Mouse (Mus musculus) forebrain, embryonic 16.5 days (tissue): Measurements from ENCODE around the gene Rpl39l. TPM values are rescaled to one million over a fixed set of nuclear protein-coding genes. Genes with fewer than 3 reads are reported as not detected.
"Not testable (repeated sequence)": the region's sequence is repeated elsewhere in the genome, so short reads cannot be mapped to it uniquely, and the experiment has no call there.

ENCODE experiments used
- ATAC-seq: fragments of 200-750 bp; cut with Nextera tagmentation; 2 replicates; pipeline ENCODE4 v1.8.0; 2017; ENCODE audit warnings: mild to moderate bottlenecking, moderate library complexity
- H3K27ac ChIP-seq: fragments of 300-500 bp; sonication (generic); 2 replicates; pipeline ENCODE4 v1.5.1; 2014; ENCODE audit warnings: low read length, control low read depth
- H3K27me3 ChIP-seq: fragments of 300-500 bp; sonication (generic); replicated peaks from 2 replicates; pipeline ENCODE4 v1.6.1; 2014; ENCODE audit warnings: low read length; ENCODE audit not compliant: control insufficient read depth, insufficient read depth
- H3K36me3 ChIP-seq: fragments of 300-500 bp; sonication (generic); 2 replicates; pipeline ENCODE4 v1.6.1; 2014; ENCODE audit not compliant: control insufficient read depth, insufficient read depth
- H3K4me1 ChIP-seq: fragments of 300-500 bp; sonication (generic); replicated peaks from 2 replicates; pipeline ENCODE4 v1.6.1; 2014; ENCODE audit warnings: low read length; ENCODE audit not compliant: control insufficient read depth, insufficient read depth
- H3K4me2 ChIP-seq: fragments of 300-500 bp; sonication (generic); 2 replicates; pipeline ENCODE4 v1.6.1; 2014; ENCODE audit warnings: mild to moderate bottlenecking, low read length, control low read depth
- H3K4me3 ChIP-seq: fragments of 300-500 bp; sonication (generic); replicated peaks from 2 replicates; pipeline ENCODE4 v1.5.1; 2014; ENCODE audit warnings: mild to moderate bottlenecking, low read length, control low read depth
- H3K9ac ChIP-seq: fragments of 300-500 bp; sonication (generic); replicated peaks from 2 replicates; pipeline ENCODE4 v1.6.1; 2014; ENCODE audit warnings: low read depth, low read length, control low read depth
- H3K9me3 ChIP-seq: fragments of 300-500 bp; sonication (generic); 2 replicates; pipeline ENCODE4 v1.6.1; 2016; ENCODE audit warnings: low read length; ENCODE audit not compliant: control insufficient read depth
- WGBS: fragments of 180-500 bp; shearing (Covaris S2); extraction: QIAGEN DNeasy Blood & Tissue Kit; methylation state at CpG from one replicate; pipeline ENCODE4 v1.1.7; 2014; 5-methylcytosine and 5-hydroxymethylcytosine counted together
- polyA plus RNA-seq: library from polyadenylated mRNA; unstranded; fragments of >200 nt; fragmentation: Nextera tagmentation; extraction: Ambion mirVana; gene quantifications from 2 replicates; pipeline ENCODE4 v1.2.1, GENCODE M21; 2015

The Rpl39l gene
- polyA plus RNA-seq = not detected in 2 replicates

DNA sequence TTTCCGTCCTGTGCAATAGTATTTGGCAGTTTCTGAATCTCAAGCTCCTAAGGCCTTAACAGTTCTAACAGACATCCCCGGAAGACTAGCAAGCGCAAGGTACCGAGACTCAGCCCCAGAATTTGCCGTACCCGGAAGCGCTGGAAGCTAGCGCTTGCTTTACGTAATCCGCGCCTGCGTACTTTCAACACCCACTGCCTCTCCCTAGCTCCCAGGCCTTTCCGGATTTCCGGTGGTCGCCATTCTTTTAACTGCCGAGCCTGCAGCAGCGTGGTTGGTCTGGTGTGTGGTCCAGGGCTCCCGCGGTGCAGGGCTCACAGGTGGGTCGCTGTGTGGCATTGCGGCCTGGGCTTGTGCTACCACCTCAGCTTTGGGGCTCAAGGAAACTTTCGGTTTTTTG lies at the start of gene Rpl39l:
Gene Rpl39l, plus strand, starts transcription at position 222 of the 400 bp plus-strand sequence.
- H3K27ac ChIP-seq = no peak within 1 kb of the TSS
- 90% methylated on average over 22 of the region's 22 CpGs for WGBS
- no peak for ATAC-seq

DNA sequence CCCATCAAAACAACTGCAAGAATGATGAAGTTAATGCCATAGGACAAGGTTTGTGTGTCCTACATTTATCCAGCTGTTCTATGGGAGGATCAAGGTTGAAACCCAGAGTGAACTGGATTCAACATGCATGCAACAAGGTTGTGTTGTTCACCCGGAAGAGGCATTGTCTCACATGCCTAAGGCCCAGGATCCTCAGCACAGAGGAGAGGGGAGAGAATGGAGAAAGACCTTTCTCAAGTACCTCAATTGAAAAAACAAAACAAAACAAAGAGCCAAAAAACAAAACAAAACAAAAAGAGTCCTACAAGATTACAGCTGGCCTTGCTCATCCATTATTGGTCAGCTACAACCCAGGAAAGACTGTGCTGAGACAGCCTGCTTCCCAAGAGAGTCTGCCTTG lies 42.4 kb upstream of the Rpl39l start:
- Histone ChIP-seq H3K36me3 (no peaks in the 10 kb centered on the region), H3K27me3 (no peaks in the 10 kb centered on the region), H3K4me1 (no peaks in the 10 kb centered on the region), H3K9me3 (0 out of 2 replicates have a peak, but pooled peaks cover 2% of the 10 kb centered on the region), H3K4me2 (no peak overlapping the region), H3K4me3 (no peak overlapping the region), H3K27ac (no peak overlapping the region), H3K9ac (no peak overlapping the region)
- WGBS = 90% methylated on average over 1 of the region's 1 CpGs
- no peak for ATAC-seq

More for the DNA sequence above, at the start of gene Rpl39l:
- Histone ChIP-seq H3K27me3 (no peaks in the 10 kb centered on the region), H3K4me1 (no peaks in the 10 kb centered on the region), H3K36me3 (no peaks in the 10 kb centered on the region), H3K9ac (no peak within 1 kb of the TSS), H3K9me3 (no peaks in the 10 kb centered on the region), H3K4me3 (no peak within 1 kb of the TSS), H3K4me2 (no peak within 1 kb of the TSS)

DNA sequence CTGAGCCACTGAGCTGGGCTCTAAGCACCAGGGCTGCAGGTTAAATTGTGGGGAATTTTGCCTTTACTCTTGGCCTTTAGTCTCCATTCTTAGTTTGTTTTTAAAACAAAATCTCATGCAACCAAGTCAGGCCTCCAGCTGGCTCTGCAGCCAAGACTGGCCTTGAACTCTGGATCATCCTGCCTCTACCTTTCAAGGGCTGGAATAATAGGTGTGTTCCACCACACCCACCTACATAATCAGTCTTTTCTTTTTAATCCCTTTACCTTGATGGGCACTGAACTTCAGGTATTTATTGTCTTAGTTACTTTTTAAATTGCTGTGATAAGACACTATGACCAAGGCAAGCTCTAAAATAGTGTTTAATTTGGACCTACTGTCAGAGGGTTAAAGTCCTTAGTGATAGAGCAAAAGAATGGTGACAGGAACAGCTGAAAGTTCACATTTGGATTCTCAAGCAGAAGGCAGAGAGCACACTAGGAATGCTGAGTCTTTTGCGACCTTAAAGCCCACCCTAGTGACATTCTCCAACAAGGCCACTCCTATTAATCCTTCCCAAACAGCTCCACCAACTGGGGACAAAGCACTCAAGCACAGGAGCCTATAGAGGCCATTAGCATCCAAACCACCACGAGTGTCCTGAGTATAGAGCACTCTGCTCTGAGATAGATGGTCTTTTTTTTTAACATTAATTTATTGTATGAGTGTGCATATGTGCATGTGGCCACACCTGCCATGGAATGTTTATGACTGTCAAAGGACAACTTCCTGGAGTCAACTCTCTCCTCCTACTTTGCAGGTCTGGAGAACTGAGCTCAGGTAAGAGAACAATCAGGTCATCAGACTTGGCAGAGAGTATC lies 40.7 kb upstream of the Rpl39l start:
- no peak for ATAC-seq
- H3K36me3 ChIP-seq = no peaks in the 10 kb centered on the region
- no peak overlapping the region for H3K27ac ChIP-seq
- no peak overlapping the region for H3K9ac ChIP-seq
- 0 out of 2 replicates have a peak, but pooled peaks cover 2% of the 10 kb centered on the region for H3K9me3 ChIP-seq
- H3K27me3 ChIP-seq = no peaks in the 10 kb centered on the region
- no peaks in the 10 kb centered on the region for H3K4me1 ChIP-seq
- H3K4me2 ChIP-seq = no peak overlapping the region
- H3K4me3 ChIP-seq = no peak overlapping the region
- WGBS = 73% methylated on average over 2 of the region's 2 CpGs

DNA sequence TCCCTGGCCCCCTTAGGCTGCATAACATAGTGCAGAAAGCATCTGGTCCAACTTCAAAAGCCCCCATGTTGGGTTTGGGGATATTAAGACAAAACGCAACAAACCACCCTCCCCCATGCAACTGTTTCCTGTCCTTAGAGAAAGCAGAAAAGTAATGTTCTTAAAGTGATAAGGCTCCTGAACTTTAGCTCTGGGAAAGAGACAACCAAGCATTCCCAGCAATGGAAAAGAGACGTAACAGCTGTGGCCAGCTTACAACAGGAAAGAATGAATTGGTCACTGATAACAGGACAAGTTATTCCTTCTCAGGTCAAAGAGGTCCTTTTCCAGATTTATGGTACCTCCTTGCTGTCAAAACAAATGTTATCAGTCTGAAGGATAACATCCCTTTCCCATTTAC lies 26.9 kb upstream of the Rpl39l start:
- Histone ChIP-seq H3K4me3 (no peak overlapping the region), H3K9me3 (no peaks in the 10 kb centered on the region), H3K27ac (no peak overlapping the region), H3K4me1 (no peaks in the 10 kb centered on the region), H3K27me3 (no peaks in the 10 kb centered on the region), H3K36me3 (no peaks in the 10 kb centered on the region), H3K4me2 (no peak overlapping the region), H3K9ac (no peak overlapping the region)
- ATAC-seq = no peak
- 89% methylated on average over 2 of the region's 2 CpGs for WGBS

DNA sequence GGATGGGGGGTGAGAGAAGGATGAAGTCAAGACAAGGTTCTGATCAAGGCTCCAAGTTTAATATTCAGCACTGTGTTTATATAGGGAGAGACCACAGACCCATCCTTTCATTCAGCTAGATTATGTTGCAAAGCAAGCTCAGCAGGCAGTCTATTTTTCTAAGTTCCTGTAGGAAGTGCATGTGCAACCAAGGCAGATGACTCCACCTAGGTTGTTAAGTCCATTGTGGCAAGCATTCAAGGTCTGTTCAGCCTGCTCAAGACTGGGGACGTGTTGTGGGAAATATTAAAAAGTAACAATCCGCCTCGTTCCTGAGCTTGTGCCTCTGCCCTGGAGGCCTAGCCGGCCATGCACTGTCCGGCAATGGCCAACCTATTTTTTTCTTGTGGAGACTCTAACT lies 22.6 kb upstream of the Rpl39l start:
- Histone ChIP-seq H3K27ac (no peak overlapping the region), H3K4me2 (no peak overlapping the region), H3K9me3 (no peaks in the 10 kb centered on the region), H3K27me3 (no peaks in the 10 kb centered on the region), H3K9ac (no peak overlapping the region), H3K4me1 (no peaks in the 10 kb centered on the region), H3K36me3 (no peaks in the 10 kb centered on the region), H3K4me3 (no peak overlapping the region)
- whole genome bisulfite sequencing = 93% methylated on average over 5 of the region's 5 CpGs
- no peak for ATAC-seq

DNA sequence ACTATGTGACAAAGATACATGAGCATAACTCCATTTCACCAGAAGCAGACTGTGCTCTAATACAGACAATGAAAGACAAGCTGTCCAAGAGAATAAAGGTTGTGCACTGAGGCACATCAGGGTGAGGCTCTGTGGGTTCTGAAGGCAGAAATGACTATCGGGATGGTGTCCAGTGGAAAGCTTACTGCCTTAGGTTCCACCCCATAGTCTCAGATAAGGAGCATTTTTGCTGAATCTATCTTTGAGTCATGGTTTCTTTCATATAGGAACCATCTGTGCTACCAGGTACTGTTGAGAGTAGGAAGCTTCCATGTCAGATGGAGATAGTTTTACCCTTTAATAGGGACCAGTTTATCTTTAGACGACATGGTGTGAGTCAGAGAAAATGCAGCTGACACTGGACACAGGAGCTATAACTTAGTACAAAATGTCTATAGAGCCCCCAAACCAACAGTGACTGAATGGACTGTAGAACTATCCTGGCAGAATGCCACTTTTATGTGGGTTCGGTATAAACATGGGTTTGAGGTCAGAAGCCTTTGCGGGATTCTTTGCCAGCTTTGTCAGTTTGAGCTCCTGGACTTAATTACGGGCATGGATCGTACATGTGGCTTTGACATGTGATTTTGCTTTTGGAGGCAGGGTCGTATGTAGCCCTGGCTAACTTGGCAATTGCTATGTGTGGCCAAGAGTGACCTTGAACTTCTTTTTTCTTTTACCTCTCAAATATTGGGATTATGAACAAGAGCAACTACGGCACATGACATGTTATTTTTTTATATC lies 712 bp upstream of the Rpl39l start:
- H3K4me1 ChIP-seq = no peaks in the 10 kb centered on the region
- WGBS = 91% methylated on average over 8 of the region's 8 CpGs
- no peak for ATAC-seq
- H3K9ac ChIP-seq = no peak overlapping the region
- no peak overlapping the region for H3K4me2 ChIP-seq
- H3K4me3 ChIP-seq = no peak overlapping the region
- H3K9me3 ChIP-seq = no peaks in the 10 kb centered on the region
- no peaks in the 10 kb centered on the region for H3K36me3 ChIP-seq
- H3K27ac ChIP-seq = no peak overlapping the region
- no peaks in the 10 kb centered on the region for H3K27me3 ChIP-seq

DNA sequence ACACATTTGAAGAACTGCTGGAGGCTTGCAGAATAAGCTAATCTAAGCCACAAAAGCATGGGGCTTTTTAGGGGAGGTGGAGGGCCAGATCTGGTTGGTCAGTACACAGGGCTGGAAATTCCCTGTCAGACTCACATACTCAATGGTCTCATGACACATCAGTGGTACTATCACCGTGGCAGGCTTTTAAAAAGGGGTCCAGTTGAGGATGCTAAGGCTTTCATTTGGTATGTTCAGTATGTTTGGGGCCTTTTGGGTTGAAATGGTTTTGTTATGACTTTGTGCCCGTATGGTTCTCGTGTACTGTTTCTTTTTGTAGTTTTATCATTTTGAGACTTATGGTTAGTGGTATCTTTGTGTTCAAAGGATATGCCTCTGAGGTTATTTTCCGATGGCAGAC lies 1.2 kb downstream of the Rpl39l start:
- 88% methylated on average over 4 of the region's 4 CpGs for WGBS
- H3K27me3 ChIP-seq = no peaks in the 10 kb centered on the region
- no peak for ATAC-seq
- H3K4me2 ChIP-seq = no peak overlapping the region
- no peaks in the 10 kb centered on the region for H3K9me3 ChIP-seq
- no peak overlapping the region for H3K27ac ChIP-seq
- H3K9ac ChIP-seq = no peak overlapping the region
- no peaks in the 10 kb centered on the region for H3K36me3 ChIP-seq
- no peaks in the 10 kb centered on the region for H3K4me1 ChIP-seq
- no peak overlapping the region for H3K4me3 ChIP-seq

DNA sequence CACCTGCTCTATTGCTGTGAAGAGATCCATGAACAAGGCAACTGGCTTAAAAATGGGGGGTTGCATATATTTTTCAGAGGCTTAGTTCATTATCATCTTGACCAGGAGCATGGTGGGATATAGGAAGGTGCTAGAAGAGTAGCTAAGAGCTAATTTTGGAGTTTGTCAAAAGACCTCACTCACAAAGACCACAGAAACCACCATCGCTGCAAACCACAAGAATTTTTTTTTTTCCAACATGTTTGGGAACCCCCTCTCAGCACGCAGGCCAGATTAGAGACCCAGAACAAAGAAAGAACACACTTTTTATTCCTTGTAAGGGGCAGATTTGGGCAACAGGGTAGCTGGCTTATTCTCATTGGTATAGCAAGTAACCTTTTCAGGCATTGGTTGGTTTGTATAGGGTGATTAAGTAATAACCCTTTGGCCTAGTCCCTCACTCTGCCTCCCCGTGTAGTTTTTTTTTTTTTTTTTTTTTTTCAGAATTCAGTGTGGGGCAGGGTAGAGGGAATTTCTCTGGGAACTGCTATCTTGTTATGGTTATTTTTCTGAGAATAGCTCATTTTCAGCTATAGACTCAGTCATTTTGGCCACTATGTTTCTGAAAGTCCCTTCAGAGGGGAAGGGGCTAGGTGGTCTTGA lies 2.3 kb downstream of the Rpl39l start:
- Histone ChIP-seq H3K9ac (no peak overlapping the region), H3K4me1 (no peaks in the 10 kb centered on the region), H3K36me3 (no peaks in the 10 kb centered on the region), H3K27ac (no peak overlapping the region), H3K4me2 (no peak overlapping the region), H3K9me3 (peaks cover 4% of the 10 kb centered on the region; the same call in 1 of the 2 replicates), H3K27me3 (no peaks in the 10 kb centered on the region), H3K4me3 (no peak overlapping the region)
- WGBS = 84% methylated on average over 3 of the region's 3 CpGs
- no peak for ATAC-seq

DNA sequence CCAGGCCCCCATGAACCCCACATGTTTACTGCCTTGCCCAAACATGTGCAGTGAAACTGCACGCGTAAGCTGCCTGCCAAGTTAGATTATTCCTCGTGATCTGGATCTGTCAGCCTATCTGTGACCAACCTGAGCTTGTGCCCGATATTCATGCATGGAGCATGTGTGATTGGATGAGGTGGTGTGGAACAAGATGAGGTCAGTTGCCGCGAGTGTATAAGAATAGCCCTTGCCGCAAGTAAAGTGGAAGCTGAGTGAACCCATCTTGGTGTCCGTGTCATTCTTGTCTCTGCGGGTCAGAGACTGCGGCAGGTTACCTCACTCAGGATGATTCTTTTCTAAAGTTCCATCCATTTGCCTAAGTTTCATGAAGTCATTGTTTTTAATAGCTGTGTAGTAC lies 17.4 kb downstream of the Rpl39l start:
- not testable (repeated sequence) for H3K27me3 ChIP-seq, H3K4me2 ChIP-seq, H3K4me1 ChIP-seq, ATAC-seq, H3K9ac ChIP-seq, H3K36me3 ChIP-seq, H3K4me3 ChIP-seq, H3K27ac ChIP-seq
- WGBS = 96% methylated on average over 10 of the region's 10 CpGs
- peaks cover 26% of the 10 kb centered on the region for H3K9me3 ChIP-seq
